Mouse (Mus musculus): Measurements from ENCODE around the gene Syap1. TPM values are rescaled to one million over a fixed set of nuclear protein-coding genes. Genes with fewer than 3 reads are reported as not detected.
"Not testable (repeated sequence)": the region's sequence is repeated elsewhere in the genome, so short reads cannot be mapped to it uniquely, and the experiment has no call there.

The Syap1 gene
- polyA plus RNA-seq, 1 experiment: 9.1 TPM

DNA sequence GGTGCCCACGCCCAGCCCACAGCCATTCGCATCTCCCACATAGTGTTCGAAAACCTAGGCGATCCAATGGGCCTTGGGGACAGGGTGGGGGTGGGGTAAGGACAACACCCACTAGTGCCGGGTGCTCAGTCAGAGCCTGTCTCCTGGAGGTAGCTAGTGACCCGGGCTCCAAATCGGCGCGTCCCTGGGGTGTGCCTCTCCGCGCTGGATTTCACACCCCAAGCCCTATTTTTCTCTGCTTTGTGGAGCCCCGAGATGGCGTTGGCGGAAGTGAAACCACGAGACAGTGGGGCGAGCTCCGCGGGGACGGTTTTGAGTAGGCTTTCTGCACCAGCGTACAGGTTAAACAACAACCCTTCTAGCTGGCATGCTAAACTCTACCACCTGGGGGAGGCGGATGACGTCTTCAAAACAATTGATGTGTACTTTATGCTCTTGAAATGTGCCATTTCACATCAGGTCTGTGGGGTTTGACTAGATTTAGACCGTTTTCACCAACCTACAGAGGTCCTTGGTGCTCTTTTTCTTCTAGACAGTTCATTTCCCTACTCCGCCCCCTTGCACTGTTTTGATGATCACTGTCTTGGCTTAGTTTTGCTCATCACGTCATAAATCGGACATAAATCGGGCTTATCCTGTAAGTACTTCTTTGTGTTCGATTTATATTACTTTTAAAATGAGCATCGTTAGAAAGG lies 13.9 kb upstream of the Syap1 start:
- Histone ChIP-seq H3K27ac (ENCODE audit: control insufficient read depth, insufficient read depth, low read length) (peak overlapping the region; percentile 89), H3K4me1 (replicated peaks; ENCODE audit: control insufficient read depth, insufficient read depth, low read length) (peaks cover 2% of the 10 kb centered on the region), H3K4me3 (ENCODE audit: control insufficient read depth, insufficient read depth, low read length) (peak overlapping the region; percentile 91), H3K36me3 (ENCODE audit: control insufficient read depth, insufficient read depth, low read length) (no peaks in the 10 kb centered on the region), H3K27me3 (ENCODE audit: control insufficient read depth, insufficient read depth, low read length) (no peaks in the 10 kb centered on the region)
- DNase-seq: peak; percentile 72
- no peak for TF ChIP-seq POLR2A (IDR thresholded peaks at IDR 0.05; ENCODE audit: control insufficient read depth, extremely low read depth, insufficient read depth, low read length, poor library complexity)
- no peak for TF ChIP-seq CTCF (IDR thresholded peaks at IDR 0.05; ENCODE audit: borderline replicate concordance, control insufficient read depth, extremely low read depth, insufficient read depth, low read length, poor library complexity)
- WGBS: 1% methylated on average over 29 of the region's 29 CpGs

DNA sequence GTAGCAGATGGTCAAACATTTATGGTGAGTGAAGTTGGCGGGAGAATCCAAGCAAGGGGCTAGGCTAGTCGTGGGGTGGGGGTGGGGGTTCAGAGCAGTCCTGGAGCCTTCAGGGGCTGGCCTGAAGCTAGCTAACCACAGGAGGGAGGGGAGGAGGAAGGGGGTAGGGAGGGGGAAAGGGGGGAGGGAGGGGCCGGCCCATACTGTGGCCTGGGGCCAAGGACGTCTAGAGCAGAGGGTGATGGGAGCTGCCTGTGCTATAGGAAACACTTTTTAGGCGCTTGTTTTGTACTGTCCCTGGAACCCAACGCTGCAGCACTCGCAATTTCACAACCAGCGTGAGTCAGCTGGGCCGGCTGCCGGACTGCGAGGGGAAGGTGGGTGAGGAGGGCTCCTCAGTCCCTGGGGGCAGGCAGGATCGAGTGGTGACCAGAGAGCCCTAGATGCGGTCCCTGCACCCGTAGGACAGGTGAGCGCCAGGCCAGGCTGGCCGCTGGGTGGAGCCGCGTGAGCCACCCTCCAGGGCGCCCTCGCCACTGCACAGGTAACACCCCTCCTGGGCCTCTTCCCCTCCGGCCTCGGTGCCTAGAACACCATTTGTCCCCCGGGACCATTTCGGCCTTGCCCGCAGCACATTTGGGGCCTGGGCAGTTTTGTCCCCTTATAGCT lies 13.3 kb upstream of the Syap1 start:
- peak overlapping the region; percentile 91 for H3K4me3 ChIP-seq (ENCODE audit: control insufficient read depth, insufficient read depth, low read length)
- H3K27me3 ChIP-seq (ENCODE audit: control insufficient read depth, insufficient read depth, low read length): no peaks in the 10 kb centered on the region
- under 1% methylated on average over 25 of the region's 25 CpGs for WGBS
- H3K4me1 ChIP-seq (replicated peaks; ENCODE audit: control insufficient read depth, insufficient read depth, low read length): peaks cover 2% of the 10 kb centered on the region
- peak overlapping the region; percentile 89 for H3K27ac ChIP-seq (ENCODE audit: control insufficient read depth, insufficient read depth, low read length)
- peak; percentile 33 for DNase-seq
- no peaks in the 10 kb centered on the region for H3K36me3 ChIP-seq (ENCODE audit: control insufficient read depth, insufficient read depth, low read length)
- no peak for TF ChIP-seq POLR2A (IDR thresholded peaks at IDR 0.05; ENCODE audit: control insufficient read depth, extremely low read depth, insufficient read depth, low read length, poor library complexity)
- TF ChIP-seq CTCF (IDR thresholded peaks at IDR 0.05; ENCODE audit: borderline replicate concordance, control insufficient read depth, extremely low read depth, insufficient read depth, low read length, poor library complexity): no peak

DNA sequence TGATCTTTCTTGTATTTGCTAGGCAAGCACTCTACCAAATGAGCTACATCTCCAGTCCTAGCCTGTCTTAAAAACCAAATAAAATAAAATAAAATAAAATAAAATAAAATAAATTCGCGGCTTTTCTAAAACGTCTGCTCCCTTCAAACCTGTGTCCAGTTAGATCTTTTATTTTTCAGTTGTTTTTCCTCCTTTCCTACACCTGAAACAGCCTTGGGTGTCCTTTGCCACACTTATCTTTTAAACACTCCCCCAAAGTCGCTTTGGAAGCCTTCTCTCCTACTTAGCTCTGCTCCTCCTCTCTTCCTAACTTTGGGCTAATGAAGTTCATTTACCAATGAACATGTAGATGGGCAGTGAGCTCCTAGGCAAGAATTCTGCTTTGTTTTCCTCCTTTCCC lies 12.7 kb upstream of the Syap1 start, which contains the start of gene Ctps2:
Ctps2 (plus strand) TSS at position 301 of the 400 bp plus-strand sequence.
- peaks cover 2% of the 10 kb centered on the region for H3K4me1 ChIP-seq (replicated peaks; ENCODE audit: control insufficient read depth, insufficient read depth, low read length)

DNA sequence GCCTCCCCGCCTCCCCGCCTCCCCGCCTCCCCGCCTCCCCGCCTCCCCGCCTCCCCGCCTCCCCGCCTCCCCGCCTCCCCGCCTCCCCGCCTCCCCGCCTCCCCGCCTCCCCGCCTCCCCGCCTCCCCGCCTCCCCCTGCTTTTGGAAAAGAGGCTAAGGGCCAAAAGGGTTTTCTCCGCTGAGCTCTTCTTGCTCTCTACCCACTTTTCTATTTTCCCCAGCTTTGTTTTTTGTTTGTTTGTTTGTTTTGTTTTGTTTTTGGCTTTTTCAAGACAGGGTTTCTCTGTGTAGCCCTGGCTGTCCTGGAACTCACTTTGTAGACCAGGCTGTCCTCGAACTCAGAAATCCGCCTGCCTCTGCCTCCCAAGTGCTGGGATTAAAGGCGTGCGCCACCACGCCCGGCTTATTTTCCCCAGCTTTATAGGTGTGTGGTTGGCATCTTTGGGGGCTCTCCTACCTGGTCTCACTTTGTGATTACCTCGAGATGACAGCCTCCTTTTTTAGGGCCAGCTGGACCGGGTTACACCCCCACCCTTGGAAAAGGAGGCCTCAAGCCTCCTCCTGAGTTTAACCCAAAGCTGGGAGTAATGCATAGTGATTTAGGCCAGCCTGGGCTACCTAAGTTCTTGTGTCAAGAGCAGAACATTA lies 452 bp upstream of the Syap1 start:
- not testable (repeated sequence) for H3K36me3 ChIP-seq (ENCODE audit: control insufficient read depth, insufficient read depth, low read length); H3K27me3 ChIP-seq (ENCODE audit: control insufficient read depth, insufficient read depth, low read length); H3K4me1 ChIP-seq (replicated peaks; ENCODE audit: control insufficient read depth, insufficient read depth, low read length); H3K4me3 ChIP-seq (ENCODE audit: control insufficient read depth, insufficient read depth, low read length); H3K27ac ChIP-seq (ENCODE audit: control insufficient read depth, insufficient read depth, low read length)
- DNase-seq: peak; percentile 5
- 76% methylated on average over 9 of the region's 25 CpGs for WGBS

More for the DNA sequence above, 12.7 kb upstream of the Syap1 start, which contains the start of gene Ctps2:
- TF ChIP-seq POLR2A (IDR thresholded peaks at IDR 0.05; ENCODE audit: control insufficient read depth, extremely low read depth, insufficient read depth, low read length, poor library complexity) (no peak), CTCF (IDR thresholded peaks at IDR 0.05; ENCODE audit: borderline replicate concordance, control insufficient read depth, extremely low read depth, insufficient read depth, low read length, poor library complexity) (no peak)
- Histone ChIP-seq H3K4me3 (ENCODE audit: control insufficient read depth, insufficient read depth, low read length) (peak within 1 kb of the TSS; percentile 91), H3K27me3 (ENCODE audit: control insufficient read depth, insufficient read depth, low read length) (no peaks in the 10 kb centered on the region), H3K36me3 (ENCODE audit: control insufficient read depth, insufficient read depth, low read length) (no peaks in the 10 kb centered on the region), H3K27ac (ENCODE audit: control insufficient read depth, insufficient read depth, low read length) (peak within 1 kb of the TSS; percentile 89)
- no peak for DNase-seq
- WGBS: 30% methylated on average over 4 of the region's 4 CpGs

DNA sequence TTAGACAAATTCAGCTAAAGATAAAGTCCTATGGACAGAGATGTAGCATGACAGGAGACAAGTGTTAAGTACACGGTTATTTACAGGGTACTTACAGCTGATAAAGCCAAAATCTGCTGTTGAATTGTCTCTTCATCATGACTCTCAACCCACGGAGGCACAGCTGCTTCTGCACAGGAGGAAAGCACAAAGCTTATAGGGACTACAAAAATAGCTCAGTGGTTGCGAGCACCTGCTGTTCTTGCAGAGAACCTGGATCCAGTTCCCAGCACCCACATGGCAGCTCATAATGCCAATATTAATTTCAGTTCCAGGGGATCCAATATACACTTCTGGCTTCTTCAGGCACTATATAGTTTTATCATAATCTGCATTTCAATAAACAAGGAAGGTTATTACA lies 10.0 kb downstream of the Syap1 start:
- Histone ChIP-seq H3K27ac (ENCODE audit: control insufficient read depth, insufficient read depth, low read length) (no peak overlapping the region), H3K27me3 (ENCODE audit: control insufficient read depth, insufficient read depth, low read length) (no peaks in the 10 kb centered on the region), H3K36me3 (ENCODE audit: control insufficient read depth, insufficient read depth, low read length) (peaks cover 3% of the 10 kb centered on the region; the same call in 1 of the 2 replicates), H3K4me3 (ENCODE audit: control insufficient read depth, insufficient read depth, low read length) (no peak overlapping the region), H3K4me1 (replicated peaks; ENCODE audit: control insufficient read depth, insufficient read depth, low read length) (no peaks in the 10 kb centered on the region)
- TF ChIP-seq POLR2A (IDR thresholded peaks at IDR 0.05; ENCODE audit: control insufficient read depth, extremely low read depth, insufficient read depth, low read length, poor library complexity): no peak
- TF ChIP-seq CTCF (IDR thresholded peaks at IDR 0.05; ENCODE audit: borderline replicate concordance, control insufficient read depth, extremely low read depth, insufficient read depth, low read length, poor library complexity): no peak
- DNase-seq: no peak
- 81% methylated on average over 3 of the region's 3 CpGs for WGBS

DNA sequence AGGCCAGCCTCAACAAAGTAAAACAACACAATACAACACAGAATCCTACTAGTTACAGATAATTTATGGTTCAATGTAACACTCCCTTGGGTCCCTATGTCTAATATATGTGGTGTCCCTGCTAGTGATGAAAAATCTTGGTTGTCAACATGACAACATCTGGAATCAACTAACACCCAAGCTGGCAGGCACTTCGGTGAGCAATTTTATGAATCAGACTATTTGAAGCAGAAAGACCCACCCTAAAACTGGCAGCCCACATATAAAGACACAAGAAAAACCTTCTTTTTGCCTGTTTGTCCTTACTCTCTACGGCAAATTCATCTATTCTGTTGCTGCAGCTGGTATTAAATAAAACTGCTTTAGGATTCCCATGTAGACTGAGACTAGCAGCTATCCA lies 14.5 kb downstream of the Syap1 start:
- 95% methylated on average over 2 of the region's 2 CpGs for WGBS

More for the DNA sequence above, 14.5 kb downstream of the Syap1 start:
- H3K27ac ChIP-seq (ENCODE audit: control insufficient read depth, insufficient read depth, low read length): no peak overlapping the region
- no peak overlapping the region for H3K4me3 ChIP-seq (ENCODE audit: control insufficient read depth, insufficient read depth, low read length)
- H3K4me1 ChIP-seq (replicated peaks; ENCODE audit: control insufficient read depth, insufficient read depth, low read length): no peaks in the 10 kb centered on the region
- H3K27me3 ChIP-seq (ENCODE audit: control insufficient read depth, insufficient read depth, low read length): no peaks in the 10 kb centered on the region
- no peak for TF ChIP-seq CTCF (IDR thresholded peaks at IDR 0.05; ENCODE audit: borderline replicate concordance, control insufficient read depth, extremely low read depth, insufficient read depth, low read length, poor library complexity)
- TF ChIP-seq POLR2A (IDR thresholded peaks at IDR 0.05; ENCODE audit: control insufficient read depth, extremely low read depth, insufficient read depth, low read length, poor library complexity): no peak
- DNase-seq: no peak
- H3K36me3 ChIP-seq (ENCODE audit: control insufficient read depth, insufficient read depth, low read length): no peaks in the 10 kb centered on the region; the same call in 1 of the 2 replicates

Data from thymus, adult 2 months (tissue).